Mouse (Mus musculus) mouse trophoblast stem cell (cell line): ENCODE results near the gene Nup62cl.

Experiments used
- in situ Hi-C, 2 experiments: fragments of 300-500 bp; cut with MseI, MboI; formaldehyde crosslinking; loops; 2 replicates in 1 of 2; 3 replicates in 1 of 2; pipeline ENCODE4 v1.15.1; 2025

Gene Nup62cl

GRCm38 (mm10) chrX:140062135-140062975 is at the start of gene Nup62cl, which contains the start of gene Pih1h3b:
Nup62cl (minus strand) TSS chrX:140062712.
Pih1h3b (plus strand) TSS chrX:140062879.
- in situ Hi-C loops, result no loop called here

- in situ Hi-C loops, result no loop called here
These were observed 31.6 kb upstream of the Nup62cl start for GRCm38 (mm10) chrX:140094066-140094465.

GRCm38 (mm10) chrX:140082535-140082934 is 20.0 kb upstream of the Nup62cl start:
- in situ Hi-C loops, result no loop called here

GRCm38 (mm10) chrX:140060886-140061874 is 1.3 kb downstream of the Nup62cl start:
- in situ Hi-C loops, result no loop called here

GRCm38 (mm10) chrX:139998691-139999065 is 63.8 kb downstream of the Nup62cl start:
- in situ Hi-C loops, result no loop called here

- in situ Hi-C loops, result no loop called here
These were observed 64.5 kb downstream of the Nup62cl start, which contains the start of gene Rbm41 for GRCm38 (mm10) chrX:139997740-139998690. Rbm41 (minus strand) TSS chrX:139998595.

GRCm38 (mm10) chrX:139982115-139982514 is 80.4 kb downstream of the Nup62cl start:
- in situ Hi-C loops, result no loop called here
